Mouse (Mus musculus): ENCODE measurements around the gene Mapk1.
"Not testable (repeated sequence)": the region's sequence is repeated elsewhere in the genome, so short reads cannot be mapped to it uniquely, and the experiment has no call there.

- not testable (repeated sequence) for TF ChIP-seq SRF (IDR thresholded peaks at IDR 0.05; ENCODE audit: control insufficient read depth, insufficient read length, low read depth); USF1 (IDR thresholded peaks at IDR 0.05; ENCODE audit: low read depth); POLR2A (IDR thresholded peaks at IDR 0.05; ENCODE audit: insufficient read length, low read depth); TCF12 (IDR thresholded peaks at IDR 0.05; ENCODE audit: insufficient read depth, poor library complexity, severe bottlenecking)
Measured at GRCm38 (mm10) chr16:16996121-16996729, 13.0 kb downstream of the Mapk1 start.

Measured in myocyte (in vitro differentiated cells).